Mouse (Mus musculus) lung, adult 2 months (tissue): ENCODE measurements at regions not wholly inside any gene's neighbourhood (a gene's known extent, or its start where the extent isn't known, plus 50 kb on each side); places are given as distances from the start of the nearest gene placed in this dataset.

Experiments
- CTCF ChIP-seq: fragments of 200-500 bp; IDR thresholded peaks from 2 replicates; pipeline ENCODE4 v1.5.1; 2011; ENCODE audit warnings: mild to moderate bottlenecking, low read length, control low read depth; ENCODE audit not compliant: insufficient read depth
- POLR2A ChIP-seq: fragments of 200-500 bp; IDR thresholded peaks from 2 replicates; pipeline ENCODE4 v1.6.1; 2011; ENCODE audit warnings: low read depth, mild to moderate bottlenecking, control low read depth, low read length, borderline replicate concordance; ENCODE audit errors: extremely low read depth

DNA sequence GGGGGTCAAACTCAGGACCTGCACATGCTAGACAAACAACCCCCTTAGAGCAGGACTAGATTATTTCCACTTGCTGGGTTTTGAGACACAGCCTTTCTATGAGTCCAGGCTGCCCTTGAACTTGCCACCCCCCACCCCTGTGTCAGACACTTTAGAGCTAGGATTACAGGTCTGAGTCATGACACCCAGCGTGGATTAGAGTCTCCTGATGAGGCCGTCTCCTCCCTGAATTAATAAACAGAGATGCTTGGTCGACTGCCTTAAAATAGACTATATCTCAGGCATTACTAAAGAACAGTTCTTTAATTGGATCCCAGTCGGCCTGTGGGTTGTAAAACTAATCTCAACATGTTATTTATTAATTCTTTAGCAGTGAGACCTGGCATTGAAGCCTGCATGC lies 1170.5 kb downstream of the 4930447A16Rik start:
- TF ChIP-seq CTCF (no peak), POLR2A (no peak)
